Mouse (Mus musculus) cerebellum, adult 11 months (tissue): ENCODE data around the gene Gstp1.

Source experiments
- DNase-seq: peaks from one replicate; pipeline ENCODE4 v3.0.0; 2022

Gstp1 gene

DNA sequence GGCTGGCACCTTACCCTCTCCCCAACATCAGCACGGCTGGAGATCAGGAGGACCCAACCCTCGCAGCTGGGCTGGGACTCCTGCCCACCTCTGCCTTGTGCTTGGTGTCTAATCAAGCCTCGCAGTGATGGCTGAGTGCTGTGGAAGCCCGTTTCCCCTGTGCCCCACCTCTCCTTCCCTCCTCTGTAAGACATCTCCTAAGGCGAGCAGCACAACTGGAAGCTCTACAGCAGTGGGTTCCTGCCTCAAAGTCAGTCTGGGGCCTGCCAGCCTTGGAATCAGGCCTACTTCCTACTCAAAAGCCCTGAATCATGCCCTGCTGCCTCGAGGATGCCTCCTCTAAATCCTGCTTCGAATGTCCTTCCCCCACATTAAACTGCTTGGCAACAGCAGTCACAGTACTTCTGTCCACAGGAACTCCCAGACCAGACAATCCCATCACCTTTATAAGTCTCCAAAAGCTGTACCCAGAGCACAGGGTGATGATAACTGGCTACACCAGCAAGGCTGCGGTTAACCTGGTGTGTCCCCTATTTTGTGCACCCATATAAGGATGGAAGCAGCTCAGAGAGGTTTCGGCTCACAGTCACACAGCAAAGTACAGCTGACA is 38.6 kb downstream of the Gstp1 start:
- no peak for DNase-seq

DNA sequence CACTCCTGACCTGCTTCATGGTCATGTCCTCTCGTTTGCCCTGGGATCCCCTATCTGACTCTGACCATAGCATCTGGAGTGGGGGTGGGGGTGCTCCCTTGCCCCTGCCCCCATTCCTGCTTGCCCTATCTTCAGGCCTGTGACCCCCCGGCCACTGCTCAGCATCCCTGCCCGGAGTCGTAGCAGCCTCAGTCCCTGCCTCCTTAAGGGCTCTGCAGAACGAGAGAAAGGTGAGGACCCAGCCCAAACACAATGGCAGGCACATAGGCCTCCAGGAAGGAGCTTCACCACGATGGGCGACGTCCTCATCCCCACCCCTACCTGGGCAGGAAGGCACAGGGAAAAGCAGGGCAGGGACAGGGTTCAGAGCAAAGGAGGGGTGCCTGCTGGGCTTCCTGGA is 39.5 kb downstream of the Gstp1 start:
- no peak for DNase-seq

DNA sequence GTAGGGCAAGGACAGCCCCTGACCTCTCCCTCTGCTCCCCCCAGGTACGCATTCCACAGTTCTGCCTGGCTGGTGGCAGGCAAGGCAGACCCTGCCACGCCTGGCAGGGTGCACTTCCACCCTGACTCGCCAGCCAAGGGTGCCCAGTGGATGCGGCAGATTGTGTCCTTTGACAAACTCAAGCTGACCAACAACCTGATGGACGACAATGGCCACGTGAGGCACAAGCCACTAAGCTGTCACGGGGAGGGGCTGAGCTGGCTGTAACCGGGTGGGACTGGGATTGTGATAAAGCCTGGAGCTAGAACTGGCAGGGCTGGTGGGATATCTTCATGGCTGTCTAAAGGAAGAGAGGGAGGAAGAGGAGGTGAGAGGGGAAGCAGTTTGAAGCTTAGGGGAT is 40.6 kb downstream of the Gstp1 start:
- no peak for DNase-seq

DNA sequence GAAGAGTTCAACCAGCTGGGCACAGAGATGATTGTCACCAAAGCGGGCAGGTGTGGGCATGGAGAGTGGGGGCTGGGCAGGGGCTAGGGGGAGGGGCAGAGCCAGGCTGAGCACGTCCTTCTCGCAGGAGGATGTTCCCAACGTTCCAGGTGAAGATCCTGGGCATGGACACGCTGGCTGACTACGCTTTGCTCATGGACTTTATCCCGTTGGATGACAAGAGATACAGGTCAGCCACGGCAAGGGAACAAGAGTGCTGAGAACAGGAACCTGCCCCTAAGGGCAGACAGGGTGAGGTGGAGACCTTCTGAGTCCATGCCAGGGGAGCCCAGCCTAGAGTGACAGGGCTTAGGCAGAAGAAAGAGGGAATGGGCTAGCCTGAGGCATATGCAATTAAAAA is 41.0 kb downstream of the Gstp1 start:
- DNase-seq: no peak

DNA sequence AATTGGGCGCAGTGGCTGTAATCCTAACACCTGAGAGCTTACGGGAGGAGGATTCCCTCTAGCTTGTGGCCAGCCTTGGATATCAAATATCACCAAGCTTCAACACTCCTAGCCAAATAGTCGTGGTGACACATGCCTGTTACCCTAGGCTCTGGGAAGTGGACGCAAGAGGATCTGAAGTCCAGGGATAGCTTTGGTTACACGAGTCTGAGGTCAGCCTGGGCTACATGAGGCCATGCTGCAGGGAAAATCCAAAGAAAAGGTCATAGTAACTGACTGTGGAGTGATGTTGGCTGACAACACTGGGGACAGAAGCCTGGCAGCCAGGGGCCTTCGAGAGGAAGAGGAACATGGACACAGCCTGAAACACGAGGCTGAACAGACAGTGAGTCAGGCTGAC is 41.7 kb downstream of the Gstp1 start:
- no peak for DNase-seq

DNA sequence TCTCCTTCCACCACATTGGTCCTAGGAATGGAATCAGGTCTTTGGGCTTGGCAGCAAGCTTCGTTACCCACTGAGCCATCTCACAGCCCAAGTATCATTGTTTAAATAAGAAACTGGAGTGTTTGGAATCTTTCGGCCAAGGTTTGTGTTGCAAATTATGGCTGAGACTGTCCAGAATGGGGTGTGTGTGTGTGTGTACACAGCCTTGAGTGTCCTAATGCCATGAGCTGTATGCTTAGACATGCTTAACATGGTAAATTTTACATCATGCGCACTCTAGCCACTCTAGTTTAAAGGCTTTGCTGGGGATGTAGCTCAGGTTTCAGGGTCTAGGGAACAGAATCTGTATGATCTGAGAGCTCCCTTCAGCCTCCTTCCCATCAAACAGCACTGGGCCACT is 42.3 kb downstream of the Gstp1 start:
- no peak for DNase-seq

DNA sequence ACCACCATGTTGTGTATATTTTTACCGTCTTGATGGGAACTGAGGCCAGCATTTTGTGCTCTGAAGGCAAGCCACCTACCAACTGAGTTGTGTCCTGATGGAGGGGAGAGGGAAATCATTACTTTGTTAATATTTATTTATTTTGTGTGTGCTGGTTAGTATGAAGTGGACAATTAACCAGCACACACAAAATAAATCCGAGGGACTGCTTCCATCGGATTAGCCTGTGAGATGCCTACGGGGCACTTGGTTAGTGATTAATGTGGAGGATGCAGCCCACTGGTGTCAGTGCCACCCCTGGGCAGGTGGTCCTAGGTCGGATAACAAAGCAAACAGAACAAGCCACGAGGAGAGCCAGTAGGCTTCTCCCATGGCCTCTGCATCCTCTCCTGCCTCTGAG is 42.9 kb downstream of the Gstp1 start:
- DNase-seq: no peak

DNA sequence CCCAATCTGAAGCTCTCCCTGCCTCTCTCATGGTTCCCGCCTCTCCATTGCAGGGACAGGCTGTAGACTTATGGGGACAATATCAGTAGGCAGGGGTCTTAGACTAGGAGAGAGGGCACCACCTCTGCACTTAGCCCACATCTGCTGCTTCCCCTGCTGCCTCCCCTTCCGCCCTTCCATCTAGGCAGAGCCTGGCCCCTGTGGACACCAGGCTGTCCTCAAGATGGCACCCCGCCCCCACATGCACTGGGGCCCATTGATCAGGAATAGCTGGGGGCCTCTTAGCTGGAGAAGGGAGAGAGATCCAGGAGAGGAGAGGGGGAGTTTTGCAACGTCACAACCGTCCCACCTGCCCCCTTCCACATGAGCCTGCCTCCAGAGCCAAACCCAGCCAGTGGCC is 45.4 kb downstream of the Gstp1 start, which contains the start of gene Tbx10:
Gene Tbx10, plus strand, starts transcription at position 337 of the 400 bp plus-strand sequence.
- DNase-seq: no peak

DNA sequence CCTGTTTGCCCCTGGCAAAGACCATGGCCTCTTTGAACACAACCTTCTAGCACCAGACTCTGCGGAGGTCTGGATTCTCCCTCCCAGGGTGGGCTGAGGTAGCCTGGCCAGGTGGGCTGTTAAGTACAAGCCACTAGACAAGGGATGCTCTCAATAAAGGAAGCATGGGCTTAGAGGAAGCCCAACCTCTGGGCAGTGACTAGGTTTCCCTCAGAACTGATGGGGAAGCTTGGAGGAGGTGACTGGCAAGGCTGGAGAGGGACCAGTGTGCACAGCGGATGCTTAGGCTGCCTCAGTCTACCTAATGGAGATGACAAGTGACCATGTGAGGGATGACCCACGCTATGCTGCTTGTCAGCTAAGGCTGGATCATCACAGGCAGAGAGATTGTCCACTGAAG is 45.8 kb downstream of the Gstp1 start:
- no peak for DNase-seq

DNA sequence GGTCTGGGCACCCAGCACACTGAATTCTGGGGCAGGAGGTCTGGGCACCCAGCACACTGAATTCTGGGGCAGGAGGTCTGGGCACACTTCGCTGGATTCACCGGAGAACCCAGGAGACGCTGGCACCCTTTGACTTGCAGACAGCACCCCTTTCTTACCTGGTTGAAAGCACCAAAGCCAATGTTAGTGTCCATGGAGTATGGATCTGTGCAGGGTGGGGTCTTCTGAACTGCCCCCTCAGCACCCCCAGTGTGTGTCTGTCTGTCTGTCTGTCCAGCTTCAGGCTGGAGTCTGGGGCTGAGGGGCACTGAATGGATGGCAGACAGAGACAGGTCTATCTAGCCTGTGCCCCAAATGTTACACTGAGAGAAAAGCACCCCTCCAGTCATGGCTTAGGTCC is 46.2 kb downstream of the Gstp1 start:
- DNase-seq: no peak

DNA sequence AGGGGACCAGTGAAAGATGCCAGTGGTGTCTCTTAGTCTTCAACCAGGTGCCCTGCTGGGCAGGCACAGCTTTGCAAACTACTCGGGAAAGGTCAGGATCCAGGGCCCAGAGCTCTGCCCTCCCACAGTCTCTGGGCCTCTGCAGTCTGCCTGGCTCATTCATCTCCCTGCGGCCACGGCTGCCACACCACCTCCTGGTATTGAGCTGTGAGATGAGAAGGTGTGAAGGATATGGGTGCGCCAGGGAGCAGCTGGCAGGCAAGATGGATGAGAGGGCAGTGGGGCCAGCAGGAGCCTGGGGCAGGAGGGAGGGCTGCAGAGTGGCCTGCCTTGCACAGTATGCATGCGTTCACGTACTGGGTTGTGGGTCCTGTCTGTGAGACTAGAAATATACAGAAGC is 47.0 kb downstream of the Gstp1 start:
- DNase-seq: no peak

DNA sequence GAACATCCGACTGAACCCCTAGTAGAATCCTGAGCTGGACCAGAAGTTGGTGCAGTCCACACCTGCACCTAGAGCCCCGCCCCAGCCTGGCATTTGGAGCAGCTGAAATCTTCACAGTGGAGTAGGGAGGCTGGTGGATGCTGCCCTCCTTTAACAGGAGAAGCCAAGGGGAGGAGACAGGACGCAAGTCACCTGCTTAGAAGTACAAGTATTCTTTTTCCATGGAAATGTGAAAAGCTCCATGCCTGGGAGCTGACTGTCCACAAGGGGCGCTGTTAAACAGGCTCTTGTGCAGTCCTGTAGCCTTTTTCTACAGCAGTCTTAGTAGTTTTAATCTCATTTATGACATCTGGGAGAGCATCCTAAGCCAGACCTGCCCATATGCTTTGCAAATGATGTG is 49.0 kb downstream of the Gstp1 start:
- DNase-seq: no peak

DNA sequence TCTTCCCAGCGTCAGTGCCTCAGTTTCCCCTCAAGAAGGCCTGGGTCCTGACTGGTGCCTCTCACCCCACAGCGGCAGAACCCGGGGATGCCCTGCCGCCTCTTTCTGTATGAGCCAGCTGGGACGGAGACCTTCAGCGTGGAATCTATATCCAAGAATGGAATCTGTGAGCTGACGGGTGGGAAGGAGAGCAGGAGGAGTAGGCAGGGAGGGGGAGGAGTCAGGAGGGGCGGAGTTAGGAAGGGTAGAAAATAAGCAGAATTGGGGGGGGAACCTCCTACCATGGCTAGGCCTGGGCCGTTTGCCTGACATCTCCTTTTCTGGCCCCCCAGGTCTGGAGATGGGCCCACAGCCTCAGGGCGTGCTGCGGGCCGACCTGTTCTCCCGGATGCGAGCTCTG is 49.7 kb downstream of the Gstp1 start:
- DNase-seq: no peak

DNA sequence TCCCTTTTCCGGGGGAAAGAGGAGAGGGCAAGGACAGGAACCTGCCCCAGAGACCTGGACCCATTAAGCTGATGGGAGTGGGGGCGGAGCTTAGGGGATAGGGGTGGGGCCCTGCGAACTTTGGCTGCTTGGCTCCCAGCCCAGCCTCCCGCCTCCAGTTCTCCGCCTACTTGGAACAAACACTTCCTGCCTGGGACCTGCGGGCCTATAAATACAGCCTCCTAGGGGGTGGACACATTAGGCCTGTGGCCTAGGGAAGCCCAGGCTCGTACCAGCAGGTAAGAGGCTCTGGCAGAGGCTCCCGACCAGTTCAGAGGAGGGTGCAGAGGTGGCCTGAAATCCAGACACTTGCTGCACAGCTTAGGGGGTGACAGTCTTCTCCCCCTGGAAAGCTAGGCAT is 51.5 kb downstream of the Gstp1 start, which contains the start of gene Acy3:
Gene Acy3, plus strand, starts transcription at position 237 of the 400 bp plus-strand sequence.
- DNase-seq: no peak
